Mouse (Mus musculus) forebrain, postnatal 0 days (tissue): Measurements from ENCODE around the gene Pax5. TPM values are rescaled to one million over a fixed set of nuclear protein-coding genes. Genes with fewer than 3 reads are reported as not detected.

Source experiments
- ATAC-seq: fragments of 200-750 bp; cut with Nextera tagmentation; 2 replicates; pipeline ENCODE4 v1.8.0; 2017; ENCODE audit warnings: mild to moderate bottlenecking, moderate library complexity
- DNase-seq: peaks from one replicate; pipeline ENCODE4 v3.0.0-alpha.2; 2015
- H3K27ac ChIP-seq: fragments of 300-500 bp; sonication (generic); 2 replicates; pipeline ENCODE4 v1.5.1; 2014; ENCODE audit warnings: low read depth, mild to moderate bottlenecking, antibody characterized with exemption, low read length, moderate library complexity, mixed read lengths
- H3K27me3 ChIP-seq: fragments of 300-500 bp; sonication (generic); 2 replicates; pipeline ENCODE4 v1.6.1; 2014; ENCODE audit warnings: mild to moderate bottlenecking, low read length, mixed read lengths; ENCODE audit not compliant: insufficient read depth
- H3K36me3 ChIP-seq: fragments of 300-500 bp; sonication (generic); 2 replicates; pipeline ENCODE4 v1.6.1; 2014; ENCODE audit warnings: mild to moderate bottlenecking, moderate library complexity; ENCODE audit not compliant: insufficient read depth
- H3K4me1 ChIP-seq: fragments of 300-500 bp; sonication (generic); 2 replicates; pipeline ENCODE4 v1.6.1; 2014; ENCODE audit warnings: antibody characterized with exemption; ENCODE audit not compliant: insufficient read depth
- H3K4me2 ChIP-seq: fragments of 300-500 bp; sonication (generic); 2 replicates; pipeline ENCODE4 v1.6.1; 2014; ENCODE audit warnings: low read depth, mild to moderate bottlenecking, moderate library complexity
- H3K4me3 ChIP-seq: fragments of 300-500 bp; sonication (generic); 2 replicates; pipeline ENCODE4 v1.5.1; 2014; ENCODE audit warnings: low read depth, low read length, mixed read lengths
- H3K9ac ChIP-seq: fragments of 300-500 bp; sonication (generic); 2 replicates; pipeline ENCODE4 v1.6.1; 2014; ENCODE audit warnings: mild to moderate bottlenecking
- H3K9me3 ChIP-seq: fragments of 300-500 bp; sonication (generic); 2 replicates; pipeline ENCODE4 v1.6.1; 2016; ENCODE audit warnings: low read length
- CTCF ChIP-seq: sonication (generic); IDR thresholded peaks from 2 replicates; pipeline ENCODE4 v1.5.1; 2016; ENCODE audit warnings: antibody characterized with exemption, control low read depth, low read depth
- WGBS: fragments of 180-500 bp; shearing (Covaris S2); extraction: QIAGEN DNeasy Blood & Tissue Kit; methylation state at CpG from one replicate; pipeline ENCODE4 v1.1.7; 2014; 5-methylcytosine and 5-hydroxymethylcytosine counted together
- polyA plus RNA-seq: library from polyadenylated mRNA; unstranded; fragments of >200 nt; fragmentation: Nextera tagmentation; extraction: Ambion mirVana; gene quantifications from 2 replicates; pipeline ENCODE4 v1.2.1, GENCODE M21; 2015
- total RNA-seq: library from RNA; depleted of rRNA; stranded (reverse); fragments of >200 nt; gene quantifications from 2 replicates; pipeline ENCODE4 v1.2.3, GENCODE M21; 2014

Gene Pax5
- total and polyA plus RNA-seq, 2 experiments from 2014 or later = 0.01 to 0.14 TPM

GRCm38 (mm10) chr4:44633694-44634524 is 76.4 kb downstream of the Pax5 start:
- no peaks in the 10 kb centered on the region for H3K36me3 ChIP-seq
- no peak overlapping the region for H3K4me2 ChIP-seq
- peak; percentile 30 for DNase-seq
- no peaks in the 10 kb centered on the region for H3K4me1 ChIP-seq
- peak; percentile 69 for ATAC-seq
- H3K9me3 ChIP-seq = no peaks in the 10 kb centered on the region
- H3K27me3 ChIP-seq = no peaks in the 10 kb centered on the region
- no peak overlapping the region for H3K27ac ChIP-seq
- no peak for TF ChIP-seq CTCF
- no peak overlapping the region for H3K9ac ChIP-seq
- H3K4me3 ChIP-seq = no peak overlapping the region
- WGBS = 13% methylated on average over 12 of the region's 12 CpGs

DNA sequence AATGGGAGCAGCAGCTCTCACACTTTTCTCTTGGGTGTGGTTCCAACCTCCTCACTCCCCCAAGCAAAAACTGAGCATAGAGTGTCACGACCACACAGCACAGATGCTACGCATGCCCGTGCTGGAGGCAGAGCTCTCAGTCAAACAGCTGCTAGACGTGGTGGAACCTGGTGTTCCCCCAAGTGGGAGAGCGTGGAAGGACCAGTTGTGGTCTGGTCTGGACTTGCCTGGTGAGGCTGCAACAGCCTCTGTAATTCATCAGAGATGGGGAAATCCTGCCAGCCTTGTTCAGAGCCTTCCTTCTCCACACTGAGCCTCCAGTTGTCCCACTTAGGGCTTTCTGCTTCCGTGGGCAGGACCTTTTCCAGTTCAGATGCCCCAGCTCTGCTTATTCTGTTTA is 80.2 kb downstream of the Pax5 start:
- H3K36me3 ChIP-seq = no peaks in the 10 kb centered on the region
- DNase-seq = no peak
- TF ChIP-seq CTCF = no peak
- no peaks in the 10 kb centered on the region for H3K27me3 ChIP-seq
- no peaks in the 10 kb centered on the region for H3K9me3 ChIP-seq
- H3K4me1 ChIP-seq = no peaks in the 10 kb centered on the region
- H3K27ac ChIP-seq = no peak overlapping the region
- H3K9ac ChIP-seq = no peak overlapping the region
- WGBS = 78% methylated on average over 6 of the region's 6 CpGs
- no peak overlapping the region for H3K4me2 ChIP-seq
- ATAC-seq = no peak
- H3K4me3 ChIP-seq = no peak overlapping the region

DNA sequence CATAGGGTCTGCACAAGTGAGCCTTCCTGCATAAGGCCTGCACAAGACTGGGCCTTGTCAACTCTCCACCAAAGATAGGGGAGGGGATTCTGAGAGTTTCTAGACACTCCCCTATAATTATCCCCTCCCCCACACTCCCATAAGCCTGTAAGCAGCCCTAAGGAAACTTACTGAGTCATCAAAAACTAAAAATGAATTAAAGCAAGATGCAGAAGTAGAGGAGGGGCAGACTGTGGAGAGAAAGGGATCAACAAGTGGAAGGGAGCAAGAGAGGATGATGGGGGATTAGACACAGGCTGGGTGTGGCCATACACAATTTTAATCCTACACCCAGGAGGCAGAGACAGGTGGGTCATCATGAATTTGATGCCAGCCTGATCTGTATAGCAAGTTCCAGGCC is 82.4 kb downstream of the Pax5 start:
- Histone ChIP-seq H3K4me3 (no peak overlapping the region), H3K9ac (no peak overlapping the region), H3K4me2 (no peak overlapping the region), H3K27me3 (no peaks in the 10 kb centered on the region), H3K27ac (no peak overlapping the region), H3K4me1 (no peaks in the 10 kb centered on the region), H3K36me3 (no peaks in the 10 kb centered on the region), H3K9me3 (no peaks in the 10 kb centered on the region)
- ATAC-seq (no peak), DNase-seq (no peak)
- no peak for TF ChIP-seq CTCF

GRCm38 (mm10) chr4:44625108-44625424 is 85.2 kb downstream of the Pax5 start:
- H3K27ac ChIP-seq = no peak overlapping the region
- no peak overlapping the region for H3K4me3 ChIP-seq
- DNase-seq (no peak), ATAC-seq (no peak)
- TF ChIP-seq CTCF = no peak
- no peaks in the 10 kb centered on the region for H3K36me3 ChIP-seq
- whole genome bisulfite sequencing = 92% methylated on average over 6 of the region's 6 CpGs
- H3K9me3 ChIP-seq = peaks cover 3% of the 10 kb centered on the region; the same call in 1 of the 2 replicates
- no peak overlapping the region for H3K4me2 ChIP-seq
- no peak overlapping the region for H3K9ac ChIP-seq
- no peaks in the 10 kb centered on the region for H3K4me1 ChIP-seq
- no peaks in the 10 kb centered on the region for H3K27me3 ChIP-seq

DNA sequence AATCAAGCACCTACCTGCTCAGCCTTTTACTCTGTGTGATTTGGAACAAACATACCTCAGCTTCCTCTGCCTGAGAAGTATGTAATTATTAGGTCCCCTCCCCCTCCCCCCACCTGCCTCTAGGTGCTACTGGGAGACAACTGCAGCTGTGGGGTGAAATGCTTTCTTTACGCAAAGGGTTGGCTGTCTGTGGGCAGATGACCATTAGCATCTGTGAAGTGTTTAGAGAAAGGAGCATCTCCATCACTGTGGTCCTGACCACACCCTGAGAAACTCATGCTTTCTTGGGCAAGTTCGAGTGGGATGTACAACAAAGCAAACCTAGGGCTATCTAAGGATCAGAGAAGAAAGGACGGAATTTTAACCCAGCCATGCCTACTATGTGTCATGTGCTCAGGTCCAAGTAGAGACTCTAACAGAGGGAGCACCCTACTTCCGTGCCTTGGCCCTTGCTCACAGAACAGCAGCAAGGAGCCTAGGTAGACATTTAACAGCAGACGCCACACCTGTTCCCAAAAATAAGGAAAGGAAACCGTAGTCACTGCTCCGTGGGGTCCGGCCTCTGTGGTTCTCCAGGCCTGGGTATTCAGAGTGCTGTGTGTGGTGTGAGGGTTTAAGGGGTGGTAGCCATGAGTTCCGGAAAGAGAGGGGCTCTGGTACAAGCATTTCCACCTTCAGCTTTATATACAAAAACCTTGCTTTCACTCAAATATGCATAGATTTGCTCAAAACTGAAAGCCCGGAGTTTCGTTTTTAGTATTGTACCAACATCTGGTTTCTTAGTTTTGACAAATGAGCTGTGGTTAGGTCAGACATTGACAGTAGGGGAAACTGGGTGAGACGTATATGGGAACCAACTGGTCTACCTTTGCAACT is 85.8 kb downstream of the Pax5 start:
- TF ChIP-seq CTCF = no peak
- H3K27me3 ChIP-seq = no peaks in the 10 kb centered on the region
- no peak overlapping the region for H3K27ac ChIP-seq
- peaks cover 4% of the 10 kb centered on the region; the same call in 1 of the 2 replicates for H3K9me3 ChIP-seq
- no peak overlapping the region for H3K4me3 ChIP-seq
- no peak overlapping the region for H3K9ac ChIP-seq
- H3K4me2 ChIP-seq = no peak overlapping the region
- DNase-seq = no peak
- ATAC-seq = no peak
- 90% methylated on average over 12 of the region's 12 CpGs for WGBS
- no peaks in the 10 kb centered on the region for H3K4me1 ChIP-seq
- H3K36me3 ChIP-seq = no peaks in the 10 kb centered on the region

GRCm38 (mm10) chr4:44623435-44623727 is 86.9 kb downstream of the Pax5 start:
- Histone ChIP-seq H3K4me3 (no peak overlapping the region), H3K9me3 (peaks cover 4% of the 10 kb centered on the region; the same call in 1 of the 2 replicates), H3K4me1 (no peaks in the 10 kb centered on the region), H3K9ac (no peak overlapping the region), H3K36me3 (no peaks in the 10 kb centered on the region), H3K27ac (no peak overlapping the region), H3K4me2 (no peak overlapping the region), H3K27me3 (no peaks in the 10 kb centered on the region)
- no peak for TF ChIP-seq CTCF
- DNase-seq = no peak
- no peak for ATAC-seq
- WGBS = 81% methylated on average over 5 of the region's 5 CpGs
